Comparison of ENCODE assay signal across 25 mouse cellular contexts in the genomic region with DNA sequence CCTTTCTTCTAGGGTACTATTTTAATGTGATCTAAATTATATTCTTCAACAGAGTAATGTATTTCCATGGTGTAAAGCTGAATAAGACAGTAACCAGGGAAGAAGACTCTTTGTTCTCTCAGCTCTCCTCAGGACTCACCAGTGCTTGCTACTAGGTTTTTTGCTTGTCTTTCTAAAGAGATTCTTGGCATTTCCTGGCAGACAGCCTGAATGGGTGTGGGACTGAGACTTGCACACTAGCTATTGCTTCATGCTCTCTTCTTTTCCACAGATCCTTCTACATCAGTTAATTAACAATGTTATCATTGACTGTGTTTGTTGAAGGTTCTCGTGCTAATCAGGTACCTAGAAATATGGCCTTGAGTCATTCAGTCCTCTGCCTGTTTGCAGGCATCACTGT. TPM values are rescaled to one million over a fixed set of nuclear protein-coding genes. Genes with fewer than 3 reads are reported as not detected.
DNase-seq lines count a peak whose midpoint lies in the region; ATAC-seq and TF ChIP-seq lines count a peak whose summit lies in the region.
"Had no signal": no experiment of that assay in that cellular context is flagged by ENCODE, and none has a peak within 500 bp of the region (broad histone marks: within the 10 kb centered on the region; RNA-seq: fewer than 3 reads in every experiment).

No protein-coding gene starts in this region.

- H3K9me3 ChIP-seq in forebrain, embryonic 14.5 days (replicated peaks; ENCODE audit: control insufficient read depth, low read length), result no peaks in the 10 kb centered on the region
- H3K9me3 ChIP-seq in forebrain, embryonic 13.5 days (replicated peaks), result no peaks in the 10 kb centered on the region
- H3K9me3 ChIP-seq in midbrain, postnatal 0 days (ENCODE audit: low read length), result no peaks in the 10 kb centered on the region
- H3K9me3 ChIP-seq: forebrain, embryonic 10.5 days; limb, embryonic 12.5 days; megakaryocyte, embryonic 14.5 days; neural tube, embryonic 13.5 days; stomach, embryonic 15.5 days had no signal

- H3K27ac ChIP-seq in forebrain, embryonic 14.5 days (ENCODE audit: low read depth, low read length), result no peak overlapping the region
- H3K27ac ChIP-seq in forebrain, embryonic 13.5 days, result no peak overlapping the region
- no peak overlapping the region for H3K27ac ChIP-seq in midbrain, postnatal 0 days (ENCODE audit: low read depth, low read length)
- H3K27ac ChIP-seq: forebrain, embryonic 10.5 days; gastrocnemius, adult 2 months; hindbrain, postnatal 0 days; limb, embryonic 12.5 days; neural tube, embryonic 13.5 days; stomach, embryonic 15.5 days had no signal

- H3K4me3 ChIP-seq in forebrain, embryonic 14.5 days (ENCODE audit: low read depth, low read length), result no peak overlapping the region
- no peak overlapping the region for H3K4me3 ChIP-seq in forebrain, embryonic 13.5 days
- H3K4me3 ChIP-seq in midbrain, postnatal 0 days (ENCODE audit: low read depth, low read length), result no peak overlapping the region
- H3K4me3 ChIP-seq: forebrain, embryonic 10.5 days; gastrocnemius, adult 2 months; limb, embryonic 12.5 days; megakaryocyte, embryonic 14.5 days; neural tube, embryonic 13.5 days; stomach, embryonic 15.5 days had no signal

- no peak for ATAC-seq in forebrain, embryonic 14.5 days
- no peak for ATAC-seq in forebrain, embryonic 13.5 days
- ATAC-seq in midbrain, postnatal 0 days (ENCODE audit: low FRiP score), result no peak
- ATAC-seq: CD4-positive, CD25-positive, alpha-beta regulatory T cell, adult 4 months; hindbrain, postnatal 0 days; intestine, embryonic 16.5 days; liver, postnatal 0 days; Patski had no signal

- no peaks in the 10 kb centered on the region; the same call in 1 of the 2 replicates for H3K36me3 ChIP-seq in forebrain, embryonic 14.5 days (ENCODE audit: control insufficient read depth, insufficient read depth, low read length)
- peaks cover 17% of the 10 kb centered on the region for H3K36me3 ChIP-seq in forebrain, embryonic 13.5 days (ENCODE audit: poor library complexity, severe bottlenecking)
- H3K36me3 ChIP-seq in midbrain, postnatal 0 days (ENCODE audit: insufficient read depth, low read length), result peaks cover 5% of the 10 kb centered on the region
- H3K36me3 ChIP-seq: stomach, embryonic 15.5 days had no signal

- H3K4me1 ChIP-seq in forebrain, embryonic 14.5 days (ENCODE audit: control insufficient read depth, insufficient read depth, low read length), result 0 out of 2 replicates have a peak, but pooled peaks cover 3% of the 10 kb centered on the region
- 0 out of 2 replicates have a peak, but pooled peaks cover 3% of the 10 kb centered on the region for H3K4me1 ChIP-seq in forebrain, embryonic 13.5 days
- H3K4me1 ChIP-seq in midbrain, postnatal 0 days (ENCODE audit: insufficient read depth, low read length), result no peaks in the 10 kb centered on the region
- H3K4me1 ChIP-seq: forebrain, embryonic 10.5 days; limb, embryonic 12.5 days; stomach, embryonic 15.5 days had no signal

- DNase-seq in forebrain, embryonic 14.5 days (ENCODE audit: low spot score), result peak; percentile 21
- peak; percentile 47 for DNase-seq in urinary bladder, postnatal 14 days (ENCODE audit: low spot score)
- no peak for DNase-seq in urinary bladder, postnatal 4 days (ENCODE audit: low spot score in 2 of 2)
- DNase-seq in lung, postnatal 10 days, result peak; percentile 78
- DNase-seq in cerebellum, adult 9-10 months, result no peak
- no peak for DNase-seq in midbrain, postnatal 0 days (ENCODE audit: low spot score)
- no peak for DNase-seq in heart, adult 8-10 months (ENCODE audit: low spot score)
- DNase-seq: adrenal gland, adult 8-10 months; cerebellum, adult 2 months; gastrocnemius, adult 2 months; heart, postnatal 10 days; liver, postnatal 0 days; midbrain, embryonic 14.5 days had no signal

- no peaks in the 10 kb centered on the region for H3K27me3 ChIP-seq in forebrain, embryonic 14.5 days (replicated peaks; ENCODE audit: control insufficient read depth, insufficient read depth, low read length)
- no peaks in the 10 kb centered on the region for H3K27me3 ChIP-seq in forebrain, embryonic 13.5 days
- no peaks in the 10 kb centered on the region for H3K27me3 ChIP-seq in midbrain, postnatal 0 days (ENCODE audit: insufficient read depth, low read length)
- H3K27me3 ChIP-seq: limb, embryonic 12.5 days; megakaryocyte, embryonic 14.5 days; neural tube, embryonic 13.5 days; Patski; stomach, embryonic 15.5 days had no signal

- H3K4me2 ChIP-seq in forebrain, embryonic 14.5 days (ENCODE audit: low read length), result no peak overlapping the region
- no peak overlapping the region for H3K4me2 ChIP-seq in forebrain, embryonic 13.5 days
- no peak overlapping the region for H3K4me2 ChIP-seq in midbrain, postnatal 0 days (ENCODE audit: low read depth, low read length, poor library complexity, severe bottlenecking)
- H3K4me2 ChIP-seq: heart, embryonic 11.5 days; limb, embryonic 12.5 days; liver, embryonic 11.5 days; neural tube, embryonic 13.5 days; stomach, embryonic 15.5 days had no signal

- TF ChIP-seq CTCF in midbrain, postnatal 0 days (IDR thresholded peaks at IDR 0.05), result no peak

- WGBS in forebrain, embryonic 14.5 days, result 59% methylated on average over 1 of the region's 1 CpGs
- WGBS in forebrain, embryonic 13.5 days, result 79% methylated on average over 1 of the region's 1 CpGs
- 90% methylated on average over 1 of the region's 1 CpGs for WGBS in midbrain, postnatal 0 days

- H3K9ac ChIP-seq in forebrain, embryonic 14.5 days (ENCODE audit: low read length), result no peak overlapping the region
- no peak overlapping the region for H3K9ac ChIP-seq in forebrain, embryonic 13.5 days
- H3K9ac ChIP-seq in midbrain, postnatal 0 days (replicated peaks; ENCODE audit: low read length, poor library complexity, severe bottlenecking), result no peak overlapping the region
- H3K9ac ChIP-seq: limb, embryonic 12.5 days; liver, postnatal 0 days; neural tube, embryonic 13.5 days; stomach, embryonic 15.5 days had no signal

RNA-seq across cellular contexts. Expression of a gene that starts 29.8 kb away (rescaled TPM):
- polyA plus RNA-seq in forebrain, embryonic 14.5 days (2014; fragmentation: Nextera tagmentation; extraction: Ambion mirVana), result 15.2 and 15.5 TPM in 2 replicates
- 12.0 and 15.2 TPM in 2 replicates for polyA plus RNA-seq in forebrain, embryonic 13.5 days (2015; fragmentation: Nextera tagmentation; extraction: Ambion mirVana)
- total RNA-seq in midbrain, postnatal 0 days (2014; rRNA removed), result 15.9 and 24.0 TPM in 2 replicates
- polyA plus RNA-seq in midbrain, postnatal 0 days (2015; fragmentation: Nextera tagmentation; extraction: Ambion mirVana), result 10.0 and 10.4 TPM in 2 replicates
- 10 to 100 TPM; 12.8 to 20.7 (median 14.9) TPM for total RNA-seq in heart, adult 8-10 months (2022)

RNA-seq across cellular contexts. Expression of a gene that starts 29.9 kb away (rescaled TPM):
- 102 and 105 TPM in 2 replicates for polyA plus RNA-seq in forebrain, embryonic 14.5 days (2014; fragmentation: Nextera tagmentation; extraction: Ambion mirVana)
- 98.5 and 101 TPM in 2 replicates for polyA plus RNA-seq in forebrain, embryonic 13.5 days (2015; fragmentation: Nextera tagmentation; extraction: Ambion mirVana)
- 71.4 and 79.8 TPM in 2 replicates for total RNA-seq in midbrain, postnatal 0 days (2014; rRNA removed)
- polyA plus RNA-seq in midbrain, postnatal 0 days (2015; fragmentation: Nextera tagmentation; extraction: Ambion mirVana), result 104 and 110 TPM in 2 replicates
- total RNA-seq in heart, adult 8-10 months (2022), result 1 to 10 TPM; 5.7 to 7.7 (median 7.1) TPM

Comparison
In these comparisons a context has a peak if more than half of its experiments do, and no peak if none do; other contexts are left out.
1. DNase-seq: peak in forebrain, embryonic 14.5 days (single experiment), urinary bladder, postnatal 14 days (single experiment) and lung, postnatal 10 days (single experiment); none in urinary bladder, postnatal 4 days (0 of 2), cerebellum, adult 9-10 months (single experiment), midbrain, postnatal 0 days (single experiment) and heart, adult 8-10 months (single experiment).